Mouse (Mus musculus): ENCODE results near the gene Tns3. TPM values are rescaled to one million over a fixed set of nuclear protein-coding genes. Genes with fewer than 3 reads are reported as not detected.

Gene Tns3
- polyA plus RNA-seq, 1 experiment from 2014 or later, result 18.7 TPM

- ATAC-seq, result no peak
- H3K4me3 ChIP-seq (ENCODE audit: low read length), result no peak overlapping the region
- H3K4me2 ChIP-seq (ENCODE audit: low read depth, low read length), result no peak overlapping the region
- no peaks in the 10 kb centered on the region for H3K27me3 ChIP-seq (replicated peaks; ENCODE audit: control insufficient read depth, insufficient read depth, low read length)
- H3K36me3 ChIP-seq (ENCODE audit: control insufficient read depth, insufficient read depth, low read length), result no peaks in the 10 kb centered on the region
- H3K9me3 ChIP-seq (ENCODE audit: control insufficient read depth, low read length), result no peaks in the 10 kb centered on the region
- peaks cover 11% of the 10 kb centered on the region for H3K4me1 ChIP-seq (ENCODE audit: control insufficient read depth, insufficient read depth, low read length)
- no peak overlapping the region for H3K27ac ChIP-seq (ENCODE audit: low read length)
- WGBS, result 78% methylated on average over 1 of the region's 1 CpGs
- no peak overlapping the region for H3K9ac ChIP-seq (ENCODE audit: low read depth, low read length)
Observed at GRCm38 (mm10) chr11:8686061-8686460, 21.7 kb upstream of the Tns3 start.

GRCm38 (mm10) chr11:8685195-8685594, 20.9 kb upstream of the Tns3 start:
- 41% methylated on average over 3 of the region's 3 CpGs for WGBS
- Histone ChIP-seq H3K27ac (ENCODE audit: low read length) (no peak overlapping the region), H3K4me1 (ENCODE audit: control insufficient read depth, insufficient read depth, low read length) (peaks cover 13% of the 10 kb centered on the region), H3K9ac (ENCODE audit: low read depth, low read length) (no peak overlapping the region), H3K9me3 (ENCODE audit: control insufficient read depth, low read length) (no peaks in the 10 kb centered on the region), H3K4me2 (ENCODE audit: low read depth, low read length) (no peak overlapping the region), H3K27me3 (replicated peaks; ENCODE audit: control insufficient read depth, insufficient read depth, low read length) (no peaks in the 10 kb centered on the region), H3K4me3 (ENCODE audit: low read length) (no peak overlapping the region), H3K36me3 (ENCODE audit: control insufficient read depth, insufficient read depth, low read length) (no peaks in the 10 kb centered on the region)
- no peak for ATAC-seq

GRCm38 (mm10) chr11:8684262-8684661, 19.9 kb upstream of the Tns3 start:
- 88% methylated on average over 5 of the region's 5 CpGs for WGBS
- no peak overlapping the region for H3K4me2 ChIP-seq (ENCODE audit: low read depth, low read length)
- H3K4me3 ChIP-seq (ENCODE audit: low read length), result no peak overlapping the region
- H3K27me3 ChIP-seq (replicated peaks; ENCODE audit: control insufficient read depth, insufficient read depth, low read length), result no peaks in the 10 kb centered on the region
- no peaks in the 10 kb centered on the region for H3K9me3 ChIP-seq (ENCODE audit: control insufficient read depth, low read length)
- peaks cover 13% of the 10 kb centered on the region for H3K4me1 ChIP-seq (ENCODE audit: control insufficient read depth, insufficient read depth, low read length)
- H3K36me3 ChIP-seq (ENCODE audit: control insufficient read depth, insufficient read depth, low read length), result no peaks in the 10 kb centered on the region
- H3K9ac ChIP-seq (ENCODE audit: low read depth, low read length), result no peak overlapping the region
- ATAC-seq, result no peak
- H3K27ac ChIP-seq (ENCODE audit: low read length), result no peak overlapping the region

GRCm38 (mm10) chr11:8681356-8681755, 17.0 kb upstream of the Tns3 start:
- Histone ChIP-seq H3K4me3 (ENCODE audit: low read length) (no peak overlapping the region), H3K27me3 (replicated peaks; ENCODE audit: control insufficient read depth, insufficient read depth, low read length) (no peaks in the 10 kb centered on the region), H3K4me1 (ENCODE audit: control insufficient read depth, insufficient read depth, low read length) (peaks cover 13% of the 10 kb centered on the region), H3K9ac (ENCODE audit: low read depth, low read length) (no peak overlapping the region), H3K36me3 (ENCODE audit: control insufficient read depth, insufficient read depth, low read length) (no peaks in the 10 kb centered on the region), H3K9me3 (ENCODE audit: control insufficient read depth, low read length) (no peaks in the 10 kb centered on the region), H3K4me2 (ENCODE audit: low read depth, low read length) (no peak overlapping the region), H3K27ac (ENCODE audit: low read length) (peak overlapping the region; percentile 69)
- ATAC-seq, result peak; percentile 32; the same call in 1 of the 2 replicates
- WGBS, result 43% methylated on average over 3 of the region's 3 CpGs

GRCm38 (mm10) chr11:8680650-8681049, 16.3 kb upstream of the Tns3 start:
- peaks cover 13% of the 10 kb centered on the region for H3K4me1 ChIP-seq (ENCODE audit: control insufficient read depth, insufficient read depth, low read length)
- H3K4me2 ChIP-seq (ENCODE audit: low read depth, low read length), result no peak overlapping the region
- H3K36me3 ChIP-seq (ENCODE audit: control insufficient read depth, insufficient read depth, low read length), result no peaks in the 10 kb centered on the region
- H3K27ac ChIP-seq (ENCODE audit: low read length), result peak overlapping the region; percentile 69
- H3K9ac ChIP-seq (ENCODE audit: low read depth, low read length), result no peak overlapping the region
- no peaks in the 10 kb centered on the region for H3K27me3 ChIP-seq (replicated peaks; ENCODE audit: control insufficient read depth, insufficient read depth, low read length)
- no peak for ATAC-seq
- no peaks in the 10 kb centered on the region for H3K9me3 ChIP-seq (ENCODE audit: control insufficient read depth, low read length)
- no peak overlapping the region for H3K4me3 ChIP-seq (ENCODE audit: low read length)
- WGBS, result 36% methylated on average over 7 of the region's 7 CpGs

GRCm38 (mm10) chr11:8679221-8679620, 14.9 kb upstream of the Tns3 start:
- ATAC-seq, result no peak
- Histone ChIP-seq H3K9ac (ENCODE audit: low read depth, low read length) (no peak overlapping the region), H3K9me3 (ENCODE audit: control insufficient read depth, low read length) (no peaks in the 10 kb centered on the region), H3K36me3 (ENCODE audit: control insufficient read depth, insufficient read depth, low read length) (no peaks in the 10 kb centered on the region), H3K27me3 (replicated peaks; ENCODE audit: control insufficient read depth, insufficient read depth, low read length) (no peaks in the 10 kb centered on the region), H3K4me3 (ENCODE audit: low read length) (no peak overlapping the region), H3K4me2 (ENCODE audit: low read depth, low read length) (no peak overlapping the region), H3K4me1 (ENCODE audit: control insufficient read depth, insufficient read depth, low read length) (peaks cover 15% of the 10 kb centered on the region), H3K27ac (ENCODE audit: low read length) (no peak overlapping the region)
- WGBS, result 88% methylated on average over 5 of the region's 5 CpGs

DNA sequence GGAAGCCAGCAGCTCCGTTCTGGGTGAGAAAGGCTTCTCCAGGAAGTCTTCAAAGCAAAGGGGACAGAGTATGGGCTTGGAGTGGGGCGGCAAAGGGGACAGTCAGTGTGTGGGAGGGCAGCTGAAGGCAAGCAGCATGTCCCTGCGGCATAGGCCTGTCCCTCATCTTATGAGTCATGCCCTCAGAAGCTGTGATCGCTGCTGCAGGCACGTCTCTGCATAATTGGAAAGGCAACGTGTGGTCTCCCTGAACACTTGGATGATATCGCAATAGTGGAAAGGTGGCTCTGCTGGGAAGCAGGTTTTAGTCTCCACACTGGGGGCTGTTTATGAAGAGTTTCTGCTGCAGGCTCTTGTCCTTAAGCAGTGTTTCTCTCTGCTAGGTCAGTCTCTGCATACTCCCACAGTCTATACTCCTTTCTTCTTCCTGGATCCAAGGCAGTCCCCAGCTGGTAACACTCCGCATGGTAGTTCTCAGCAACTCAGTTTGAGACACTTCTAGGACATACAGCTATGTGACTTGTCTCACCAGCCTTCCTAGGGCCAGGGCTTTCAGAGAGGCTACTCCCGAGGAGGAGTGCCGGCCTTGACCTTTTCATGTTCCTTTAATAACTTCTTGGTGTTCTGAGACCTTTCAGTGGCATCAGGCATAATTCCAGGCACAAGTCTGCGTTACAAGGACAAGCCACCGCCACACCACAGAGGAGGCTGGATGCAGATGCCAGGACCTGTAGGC, 14.1 kb upstream of the Tns3 start:
- H3K4me1 ChIP-seq (ENCODE audit: control insufficient read depth, insufficient read depth, low read length), result peaks cover 15% of the 10 kb centered on the region
- no peaks in the 10 kb centered on the region for H3K9me3 ChIP-seq (ENCODE audit: control insufficient read depth, low read length)
- H3K4me3 ChIP-seq (ENCODE audit: low read length), result no peak overlapping the region
- H3K27ac ChIP-seq (ENCODE audit: low read length), result no peak overlapping the region
- 78% methylated on average over 12 of the region's 12 CpGs for WGBS
- no peak overlapping the region for H3K4me2 ChIP-seq (ENCODE audit: low read depth, low read length)
- no peak overlapping the region for H3K9ac ChIP-seq (ENCODE audit: low read depth, low read length)
- H3K36me3 ChIP-seq (ENCODE audit: control insufficient read depth, insufficient read depth, low read length), result no peaks in the 10 kb centered on the region
- ATAC-seq, result peak; percentile 20; the same call in 1 of the 2 replicates
- no peaks in the 10 kb centered on the region for H3K27me3 ChIP-seq (replicated peaks; ENCODE audit: control insufficient read depth, insufficient read depth, low read length)

DNA sequence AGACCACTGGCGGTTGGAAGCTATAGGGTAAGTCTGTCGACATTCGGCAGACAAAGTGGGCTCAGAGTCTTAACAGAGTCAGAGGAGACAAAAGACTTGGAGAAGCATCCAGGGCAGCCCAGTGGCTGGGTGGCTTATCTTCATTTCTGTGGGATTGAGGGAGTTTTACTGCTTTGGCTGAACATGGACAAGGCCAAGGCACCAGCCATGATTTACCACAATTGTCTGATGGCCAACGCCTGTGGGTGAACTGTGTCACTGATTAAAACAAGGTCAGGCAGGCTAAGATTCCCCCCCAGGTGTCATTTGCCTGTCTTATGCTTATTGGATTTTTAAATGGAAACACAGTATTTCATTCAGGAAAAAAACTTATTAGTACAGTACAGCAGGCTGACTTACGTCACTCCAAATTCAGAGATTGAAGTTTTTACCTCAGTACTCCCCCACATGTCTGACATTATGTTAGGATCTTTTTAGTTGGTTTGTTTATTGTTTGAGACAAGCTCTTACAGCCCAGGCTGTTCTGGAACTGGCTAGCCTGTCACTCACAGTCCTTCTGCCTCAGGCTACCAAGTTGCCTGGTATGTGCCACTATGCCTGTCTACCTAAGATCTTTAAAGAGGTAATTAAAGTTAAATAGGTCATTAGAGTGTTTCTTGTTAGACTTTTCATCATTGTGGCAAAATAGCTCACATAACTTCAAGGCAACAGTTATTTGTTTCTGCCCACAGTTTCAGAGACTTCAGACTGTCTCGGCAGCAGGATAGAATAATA, 11.6 kb upstream of the Tns3 start:
- Histone ChIP-seq H3K4me1 (ENCODE audit: control insufficient read depth, insufficient read depth, low read length) (peaks cover 7% of the 10 kb centered on the region), H3K4me2 (ENCODE audit: low read depth, low read length) (no peak overlapping the region), H3K4me3 (ENCODE audit: low read length) (no peak overlapping the region), H3K9me3 (ENCODE audit: control insufficient read depth, low read length) (no peaks in the 10 kb centered on the region), H3K9ac (ENCODE audit: low read depth, low read length) (no peak overlapping the region), H3K27me3 (replicated peaks; ENCODE audit: control insufficient read depth, insufficient read depth, low read length) (no peaks in the 10 kb centered on the region), H3K36me3 (ENCODE audit: control insufficient read depth, insufficient read depth, low read length) (no peaks in the 10 kb centered on the region), H3K27ac (ENCODE audit: low read length) (no peak overlapping the region)
- 80% methylated on average over 6 of the region's 6 CpGs for WGBS
- no peak for ATAC-seq

DNA sequence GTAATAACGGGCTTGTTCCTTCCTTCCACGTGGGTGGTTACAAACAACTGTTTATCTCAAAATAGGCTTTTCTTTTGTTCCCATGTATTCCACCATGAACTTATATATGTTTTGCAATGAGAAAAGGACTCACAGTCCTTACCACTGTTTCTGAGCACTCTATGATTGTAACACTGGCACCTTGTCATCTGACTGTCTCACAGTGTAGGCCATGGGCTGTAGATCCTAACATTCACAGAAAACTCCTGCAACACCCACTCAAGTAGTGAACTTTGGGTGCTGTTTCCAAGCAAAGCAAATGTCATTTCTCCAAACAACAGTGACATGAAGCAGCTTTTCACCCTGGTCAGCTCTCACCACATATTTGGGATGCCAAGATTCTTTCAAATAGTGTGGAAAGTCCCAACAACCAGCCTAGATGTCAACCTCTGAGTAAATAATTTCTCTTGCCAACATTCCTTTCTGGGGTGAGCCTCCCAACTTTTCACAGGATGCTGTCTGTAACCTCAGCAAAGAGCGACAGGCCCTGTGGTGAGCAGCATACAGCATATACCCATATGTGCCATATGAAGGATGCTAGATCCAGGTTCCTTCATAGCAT, 10.3 kb upstream of the Tns3 start:
- no peak overlapping the region for H3K27ac ChIP-seq (ENCODE audit: low read length)
- ATAC-seq, result no peak
- H3K4me3 ChIP-seq (ENCODE audit: low read length), result no peak overlapping the region
- no peaks in the 10 kb centered on the region for H3K36me3 ChIP-seq (ENCODE audit: control insufficient read depth, insufficient read depth, low read length)
- H3K4me1 ChIP-seq (ENCODE audit: control insufficient read depth, insufficient read depth, low read length), result 0 out of 2 replicates have a peak, but pooled peaks cover 2% of the 10 kb centered on the region
- no peaks in the 10 kb centered on the region for H3K9me3 ChIP-seq (ENCODE audit: control insufficient read depth, low read length)
- H3K9ac ChIP-seq (ENCODE audit: low read depth, low read length), result no peak overlapping the region
- 69% methylated on average over 3 of the region's 3 CpGs for WGBS
- no peaks in the 10 kb centered on the region for H3K27me3 ChIP-seq (replicated peaks; ENCODE audit: control insufficient read depth, insufficient read depth, low read length)
- no peak overlapping the region for H3K4me2 ChIP-seq (ENCODE audit: low read depth, low read length)
